Mouse (Mus musculus) urinary bladder, postnatal 25 days (tissue): ENCODE results near the gene Pih1d1.

Experiments
- DNase-seq: peaks from one replicate; pipeline ENCODE4 v3.0.0; 2022; ENCODE audit warnings: low spot score

The Pih1d1 gene

DNA sequence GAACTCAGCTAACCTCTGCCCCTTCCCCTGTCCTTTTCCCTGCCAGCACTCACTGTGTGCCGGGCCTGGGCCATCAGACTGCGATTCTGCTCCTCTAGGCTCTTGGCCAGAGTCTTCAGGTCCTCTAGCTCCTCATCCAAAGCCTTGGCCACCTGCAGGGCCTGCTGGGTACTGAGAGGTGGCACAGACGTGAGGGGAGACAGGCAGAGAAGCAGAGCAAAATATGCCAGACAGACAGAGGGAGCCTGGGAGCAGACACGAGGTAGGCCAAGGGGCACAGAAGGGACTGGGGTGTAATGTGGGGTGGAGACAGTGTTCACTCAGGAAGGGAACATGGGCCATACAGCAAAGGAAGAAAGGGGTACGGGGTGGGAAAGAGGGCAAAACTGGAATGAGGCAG, 39.3 kb downstream of the Pih1d1 start:
- no peak for DNase-seq

GRCm38 (mm10) chr7:45193871-45194785, 40.0 kb downstream of the Pih1d1 start:
- DNase-seq, result no peak

DNA sequence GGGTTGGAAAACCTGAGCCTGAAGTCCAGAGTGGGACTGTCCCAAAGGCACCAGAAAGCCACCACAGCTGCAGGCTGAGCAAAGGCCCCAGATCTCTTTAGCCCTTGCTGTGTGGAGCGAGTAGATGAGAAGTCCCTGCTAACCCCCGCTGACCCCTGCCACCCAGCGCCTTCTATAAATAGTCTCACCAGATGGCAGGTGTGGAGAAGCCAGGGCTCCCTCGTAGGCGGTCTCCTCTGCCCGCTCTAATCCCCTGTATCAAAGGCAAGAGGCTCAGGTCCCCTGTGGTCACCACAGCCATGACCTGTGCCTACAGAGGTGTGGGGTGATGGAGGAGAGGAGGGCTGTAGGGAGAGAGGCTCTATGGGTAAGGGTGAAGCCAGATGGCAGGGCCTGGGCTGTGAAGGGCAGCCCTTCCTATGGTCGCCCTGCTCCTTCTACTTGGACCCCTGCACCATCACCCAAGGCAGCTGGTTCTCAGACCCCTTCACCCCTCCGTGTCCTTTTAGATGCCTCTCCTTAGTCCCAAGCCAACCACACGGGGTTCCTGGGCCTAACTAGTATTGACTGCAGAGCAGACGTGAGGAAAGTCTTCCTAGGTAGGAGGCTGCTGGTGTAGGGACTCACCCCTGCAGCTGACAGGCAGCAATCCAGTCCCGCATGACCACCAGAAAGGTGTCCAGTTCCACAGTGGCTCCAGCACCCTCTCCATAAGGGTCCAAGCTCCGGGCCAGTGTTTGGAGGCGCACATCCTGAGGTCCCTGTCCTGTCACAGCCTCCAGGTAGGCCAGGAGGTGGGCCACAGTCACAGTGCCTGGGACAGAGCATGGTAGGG, 41.5 kb downstream of the Pih1d1 start:
- no peak for DNase-seq

DNA sequence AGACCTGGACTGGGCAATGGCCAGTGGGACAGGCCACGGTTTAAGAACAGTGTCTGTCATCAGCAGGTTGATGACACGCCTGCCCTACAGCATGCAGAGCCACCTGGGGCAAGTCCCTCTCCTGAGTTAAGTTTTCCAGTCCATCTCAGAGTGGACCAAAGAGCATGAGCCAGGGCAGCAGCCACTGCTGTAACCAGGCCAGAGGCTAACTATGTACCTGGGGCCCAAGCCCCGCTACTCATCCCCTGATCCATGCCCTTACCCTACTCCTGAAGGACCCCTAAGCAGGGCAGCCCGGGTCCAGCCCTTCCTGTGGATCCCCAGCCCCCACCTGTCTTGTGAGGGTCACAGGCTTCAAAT, 42.1 kb downstream of the Pih1d1 start:
- DNase-seq, result no peak

- no peak for DNase-seq
These were observed 42.9 kb downstream of the Pih1d1 start for GRCm38 (mm10) chr7:45196994-45197393.

DNA sequence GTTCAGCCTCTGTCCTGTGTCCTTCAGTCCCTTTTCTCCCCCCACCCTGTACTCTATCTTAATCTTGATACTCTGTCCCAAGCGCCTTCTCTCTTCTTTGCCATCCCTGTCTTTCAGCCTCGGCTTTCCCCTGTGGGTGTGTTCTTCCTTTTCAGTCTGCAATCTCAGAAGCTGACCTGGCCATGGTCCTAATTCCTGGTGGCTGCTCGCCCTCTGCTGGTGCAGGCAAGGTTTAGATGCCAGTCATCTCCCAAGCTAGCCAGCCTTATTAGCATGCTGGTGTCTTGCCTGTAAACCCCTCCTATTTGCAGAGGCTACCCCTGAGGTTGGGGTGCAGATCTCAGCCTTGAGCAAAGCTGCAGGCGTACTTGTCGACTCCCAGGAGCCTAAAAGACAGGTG, 44.3 kb downstream of the Pih1d1 start:
- peak; percentile 53 for DNase-seq

DNA sequence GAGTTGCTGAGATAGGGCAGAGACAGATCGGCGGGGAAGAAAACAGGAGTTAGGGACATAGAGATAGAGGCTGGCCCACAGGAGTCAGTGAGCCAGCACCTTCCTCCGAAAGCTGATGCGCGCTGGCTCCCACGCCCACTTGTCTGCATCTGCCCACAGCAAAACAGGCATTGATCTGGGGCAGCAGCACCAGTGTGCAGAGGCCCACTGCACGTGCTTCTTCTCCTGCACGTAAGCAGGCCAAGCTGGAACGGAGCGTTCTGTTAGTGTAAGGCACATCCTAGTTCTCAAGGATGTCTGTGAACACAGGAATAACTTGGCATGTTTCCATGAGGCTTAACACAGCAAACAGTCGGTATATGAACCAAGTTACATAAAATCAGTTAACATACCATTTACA, 44.9 kb downstream of the Pih1d1 start:
- DNase-seq, result no peak

GRCm38 (mm10) chr7:45202654-45203053, 48.6 kb downstream of the Pih1d1 start:
- no peak for DNase-seq

DNA sequence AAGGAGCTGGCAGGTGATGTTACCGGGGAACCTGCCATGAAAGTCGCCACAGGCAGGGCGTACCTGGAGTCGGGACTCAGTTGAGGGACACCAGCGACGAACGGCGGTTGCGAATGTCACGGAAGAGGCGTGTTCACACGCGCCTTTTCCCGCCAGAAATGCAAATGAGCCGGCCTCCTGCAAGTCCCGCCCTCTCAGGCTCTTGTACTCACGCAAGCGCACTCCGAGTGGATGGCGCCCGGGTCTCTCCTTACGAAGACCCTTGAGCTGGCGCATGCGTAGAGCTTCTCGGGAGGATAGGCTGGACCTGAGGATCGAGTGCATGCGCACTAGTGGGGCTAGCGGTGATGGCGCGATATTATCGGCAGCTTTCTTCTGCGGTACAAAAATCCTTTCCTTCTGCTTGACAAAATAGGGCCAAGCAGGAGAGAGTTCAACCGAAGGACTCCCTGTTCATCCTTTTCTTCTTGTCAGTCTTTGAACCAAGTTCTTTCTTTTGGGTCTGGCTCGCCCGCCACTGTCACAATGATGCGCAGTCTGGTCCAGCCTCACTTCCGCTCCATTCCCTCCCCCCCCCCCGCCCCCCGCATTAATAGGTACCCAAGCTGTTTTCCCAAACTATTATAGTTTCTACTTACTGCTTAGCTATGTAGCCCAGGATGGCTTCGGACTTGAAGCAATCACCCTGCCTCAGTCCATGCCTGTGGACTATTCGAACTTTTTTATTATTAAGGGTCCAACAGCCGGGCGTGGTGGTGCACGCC, 50.5 kb downstream of the Pih1d1 start, which contains the start of gene Ccdc155:
Ccdc155 (minus strand) TSS at position 513 of the 764 bp plus-strand sequence.
- peak; percentile 84 for DNase-seq

- DNase-seq, result no peak
These were observed 54.2 kb downstream of the Pih1d1 start for GRCm38 (mm10) chr7:45208260-45208659.
